Mouse (Mus musculus) embryo, embryonic 10 days (tissue): ENCODE results near the gene Kdm1b.

Source experiments
- DNase-seq: peaks from one replicate; pipeline ENCODE4 v3.0.0-alpha.2; 2015; ENCODE audit warnings: low spot score

The Kdm1b gene

DNA sequence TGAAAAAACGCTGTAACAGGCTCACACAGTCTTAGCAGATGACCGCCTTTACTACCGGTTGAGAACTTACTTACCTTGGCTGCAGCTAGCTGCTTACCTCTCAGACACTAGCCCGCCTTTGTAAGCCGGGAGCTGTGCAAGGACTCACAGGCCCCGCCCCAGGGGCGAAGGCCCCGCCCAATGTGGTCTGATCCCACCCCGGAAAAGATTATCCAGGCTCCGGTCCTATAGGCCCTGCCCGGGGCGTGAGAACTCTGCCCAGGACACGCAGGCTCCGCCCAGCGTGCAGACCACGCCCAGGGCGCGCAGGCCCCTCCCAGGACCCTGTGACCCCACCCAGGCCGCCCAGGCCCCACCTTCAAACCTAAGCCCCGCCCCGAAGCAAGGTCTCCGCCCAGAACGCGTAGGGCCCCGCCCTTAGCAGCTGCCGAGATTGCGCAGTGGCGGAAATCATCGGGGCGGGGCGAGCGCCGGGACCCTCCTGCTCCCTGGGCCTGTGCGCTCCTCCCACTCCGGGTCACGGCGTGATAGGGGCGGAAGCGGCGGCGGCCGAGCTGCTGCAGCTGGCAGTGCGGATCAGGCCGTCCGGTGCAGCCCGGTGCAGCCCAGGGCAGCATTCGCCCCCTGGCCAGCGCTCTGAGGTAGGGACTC is at the start of gene Kdm1b:
Gene Kdm1b, plus strand, starts transcription at position 470 of the 651 bp plus-strand sequence.
- peak; percentile 96 for DNase-seq

DNA sequence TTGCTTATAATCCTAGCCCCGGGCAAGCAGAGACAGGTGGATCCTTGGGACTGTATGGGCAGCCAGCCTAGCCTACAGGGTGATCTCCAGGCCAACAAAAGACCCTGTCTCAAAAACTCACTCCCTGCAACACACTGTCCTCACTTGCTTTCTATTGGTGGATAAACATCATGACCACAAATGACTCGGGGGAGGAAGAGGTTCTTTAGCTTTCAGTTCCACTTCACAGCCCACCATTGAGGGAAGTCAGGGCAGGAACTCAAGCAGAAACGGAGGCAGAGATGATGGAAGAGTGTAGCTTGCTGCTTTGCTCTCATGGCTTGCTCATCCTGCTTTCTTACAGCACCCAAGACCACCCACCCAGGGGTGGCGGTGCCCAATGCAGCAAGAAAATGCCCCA is 45.9 kb upstream of the Kdm1b start:
- no peak for DNase-seq

DNA sequence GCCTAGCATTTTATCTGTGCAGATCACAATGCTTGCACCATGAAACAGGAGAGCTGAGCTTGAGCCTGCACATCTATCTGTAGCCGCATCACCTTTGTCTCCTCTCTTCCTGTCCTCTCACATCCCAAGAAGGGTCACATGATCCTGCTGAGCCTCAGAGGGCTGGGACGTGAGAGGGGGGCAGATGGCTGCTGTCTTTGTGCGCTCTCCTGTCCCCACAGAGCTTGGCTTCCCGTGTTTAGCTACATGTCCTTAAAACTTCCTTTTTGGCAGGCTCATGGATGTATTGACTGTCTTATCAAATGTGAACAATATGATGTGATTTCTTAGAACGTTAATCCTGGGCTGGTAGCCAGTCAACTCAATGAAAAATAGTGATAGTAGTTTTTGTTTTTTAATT is 43.8 kb upstream of the Kdm1b start:
- DNase-seq: no peak

DNA sequence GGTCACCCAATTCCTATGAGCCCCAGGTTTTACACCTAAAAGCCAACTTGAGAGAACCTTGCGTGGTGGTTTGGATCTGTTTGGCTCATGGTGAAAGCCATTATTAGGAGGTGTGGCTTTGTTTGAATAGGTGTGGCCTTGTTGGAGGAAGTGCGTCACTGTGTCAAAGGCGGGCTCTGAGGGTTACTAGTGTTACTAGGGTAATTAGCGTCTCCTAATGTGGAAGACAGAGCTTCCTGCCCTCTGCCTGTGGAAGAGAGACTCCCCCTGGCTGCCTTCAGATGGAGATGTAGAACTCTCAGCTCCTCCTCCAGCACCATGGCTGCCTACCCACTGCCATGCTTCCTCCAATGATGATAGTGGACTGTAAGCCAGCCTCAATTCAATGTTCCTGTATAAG is 41.7 kb upstream of the Kdm1b start:
- no peak for DNase-seq

DNA sequence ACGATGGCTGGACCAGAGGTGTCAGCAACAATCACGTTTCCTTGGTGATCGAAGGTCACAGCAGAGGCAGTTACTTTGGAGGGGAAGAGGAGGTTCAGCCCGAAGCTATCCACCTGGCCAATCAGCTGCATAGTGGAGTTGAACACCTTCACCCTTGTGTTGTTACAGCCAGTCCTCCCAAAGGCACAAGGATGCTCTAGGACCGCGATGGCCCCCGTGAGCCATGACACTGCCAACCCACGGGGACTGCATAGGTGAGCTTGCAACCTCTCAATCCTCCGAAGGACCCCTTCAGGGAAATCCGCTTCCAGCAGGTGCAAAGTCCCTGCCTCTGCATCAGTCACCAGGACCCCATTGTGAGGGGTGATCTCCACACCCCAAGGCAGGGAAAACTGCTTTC is 29.6 kb upstream of the Kdm1b start:
- no peak for DNase-seq

DNA sequence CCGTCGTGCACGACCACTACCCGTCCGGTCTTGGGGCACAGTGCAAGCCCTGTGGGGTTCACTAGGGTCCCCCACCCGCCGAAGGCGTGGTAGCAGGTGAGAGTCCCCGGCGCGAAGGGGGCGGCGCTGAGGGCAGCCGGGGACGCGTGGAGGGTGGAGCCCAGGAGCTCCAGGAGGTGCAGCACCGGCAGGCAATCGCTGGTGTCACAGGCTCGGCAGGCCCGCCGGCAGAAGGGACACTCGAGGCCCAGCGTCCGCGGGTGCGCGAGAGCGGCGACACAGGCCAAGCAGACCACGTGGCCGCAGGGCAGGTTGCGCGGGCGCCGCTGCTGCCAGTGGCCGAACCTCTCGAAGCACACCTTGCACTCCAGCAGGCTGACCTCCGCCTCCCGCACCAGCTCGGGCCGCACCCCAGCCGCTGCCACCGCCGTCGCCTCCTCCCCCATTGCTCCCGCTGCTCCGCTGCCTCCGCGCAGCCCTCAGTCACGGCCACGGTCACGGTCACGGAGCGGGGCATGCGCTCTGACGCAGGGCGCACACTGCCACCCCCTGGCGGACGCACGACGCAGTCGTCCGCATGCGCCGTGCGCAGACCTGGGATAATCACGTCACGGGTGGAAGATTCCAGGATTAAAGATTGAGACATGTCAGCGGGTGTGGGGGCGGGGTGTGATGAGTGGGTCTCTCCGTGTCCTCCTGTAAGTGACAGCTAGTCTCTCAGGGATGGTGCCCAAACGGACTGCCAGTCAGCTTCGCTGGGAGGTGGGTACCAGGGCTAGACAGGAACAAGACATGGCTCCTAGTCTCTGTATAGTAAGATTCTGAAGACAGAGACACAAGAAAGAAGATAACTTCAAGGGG is 28.7 kb upstream of the Kdm1b start, which contains the start of gene Nhlrc1:
Gene Nhlrc1, minus strand, starts transcription at position 517 of the 861 bp plus-strand sequence.
- DNase-seq: peak; percentile 84

DNA sequence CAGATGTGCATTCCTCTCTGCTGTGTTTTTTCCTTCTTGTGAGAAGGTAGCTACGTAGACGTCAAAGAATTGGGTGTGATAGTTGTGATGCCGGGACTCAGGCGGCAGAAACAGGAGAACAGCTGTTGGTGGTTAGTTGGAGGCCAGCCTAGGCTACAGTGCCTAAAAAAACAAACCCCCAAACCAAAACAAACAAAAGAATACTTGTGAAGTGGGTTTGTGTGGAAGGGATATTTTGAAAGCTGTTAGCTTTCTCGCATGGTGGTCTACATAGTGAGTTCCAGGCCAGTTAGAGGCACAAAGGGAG is 28.2 kb upstream of the Kdm1b start:
- DNase-seq: no peak

DNA sequence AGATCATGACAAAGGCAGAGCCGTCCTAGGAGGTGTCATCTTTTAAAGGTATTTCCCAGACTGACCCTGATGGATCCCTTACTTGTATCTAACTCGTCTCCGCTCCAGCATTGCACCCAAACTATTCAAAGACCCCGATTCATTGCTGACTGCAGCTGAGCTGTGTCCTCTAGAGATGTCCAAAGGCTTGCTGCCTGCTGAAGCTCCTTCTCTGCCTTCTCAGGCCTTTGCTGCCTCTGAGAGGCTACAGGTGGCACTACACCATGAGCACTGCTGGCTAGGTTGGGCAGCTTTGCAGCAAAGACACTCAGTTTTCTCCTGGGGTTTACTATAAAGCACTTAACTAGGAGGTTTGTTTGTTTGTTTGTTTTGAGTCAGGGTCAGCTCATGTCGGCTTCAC is 26.0 kb upstream of the Kdm1b start:
- peak; percentile 76 for DNase-seq

DNA sequence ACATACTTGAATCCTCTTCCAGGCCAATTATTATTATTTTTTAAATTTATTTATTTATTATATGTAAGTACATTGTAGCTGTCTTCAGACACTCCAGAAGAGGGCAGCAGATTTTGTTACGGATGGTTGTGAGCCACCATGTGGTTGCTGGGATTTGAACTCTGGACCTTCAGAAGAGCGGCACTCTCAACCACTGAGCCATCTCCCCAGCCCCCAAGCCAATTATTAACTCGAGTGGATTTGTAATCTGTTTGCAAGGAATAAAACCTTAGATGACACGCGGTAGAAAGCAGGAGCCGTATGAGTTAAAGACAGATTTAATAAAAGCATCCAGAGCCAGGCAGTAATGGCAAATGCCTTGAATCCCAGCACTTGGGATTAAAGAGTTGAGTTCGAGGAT is 23.5 kb upstream of the Kdm1b start:
- DNase-seq: no peak

DNA sequence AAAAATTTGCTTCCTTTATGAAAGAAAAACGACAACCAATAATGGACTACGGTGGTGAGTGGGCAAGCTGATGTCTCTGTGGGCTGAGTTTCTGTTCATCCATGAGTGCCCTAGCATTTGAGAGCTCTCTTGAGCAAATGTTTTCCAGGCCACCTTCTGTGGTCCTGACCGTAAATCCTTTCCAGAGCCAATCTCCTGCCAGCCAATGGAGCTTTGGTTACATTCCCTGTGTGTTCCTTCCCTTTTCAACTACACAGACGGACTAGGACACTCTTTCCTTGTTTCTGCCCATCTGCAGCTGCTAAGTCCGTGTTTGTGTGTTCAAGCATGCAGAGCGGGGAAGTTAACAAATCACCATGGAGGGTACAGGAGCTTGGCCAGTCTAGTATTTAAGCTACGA is 22.5 kb upstream of the Kdm1b start:
- no peak for DNase-seq

DNA sequence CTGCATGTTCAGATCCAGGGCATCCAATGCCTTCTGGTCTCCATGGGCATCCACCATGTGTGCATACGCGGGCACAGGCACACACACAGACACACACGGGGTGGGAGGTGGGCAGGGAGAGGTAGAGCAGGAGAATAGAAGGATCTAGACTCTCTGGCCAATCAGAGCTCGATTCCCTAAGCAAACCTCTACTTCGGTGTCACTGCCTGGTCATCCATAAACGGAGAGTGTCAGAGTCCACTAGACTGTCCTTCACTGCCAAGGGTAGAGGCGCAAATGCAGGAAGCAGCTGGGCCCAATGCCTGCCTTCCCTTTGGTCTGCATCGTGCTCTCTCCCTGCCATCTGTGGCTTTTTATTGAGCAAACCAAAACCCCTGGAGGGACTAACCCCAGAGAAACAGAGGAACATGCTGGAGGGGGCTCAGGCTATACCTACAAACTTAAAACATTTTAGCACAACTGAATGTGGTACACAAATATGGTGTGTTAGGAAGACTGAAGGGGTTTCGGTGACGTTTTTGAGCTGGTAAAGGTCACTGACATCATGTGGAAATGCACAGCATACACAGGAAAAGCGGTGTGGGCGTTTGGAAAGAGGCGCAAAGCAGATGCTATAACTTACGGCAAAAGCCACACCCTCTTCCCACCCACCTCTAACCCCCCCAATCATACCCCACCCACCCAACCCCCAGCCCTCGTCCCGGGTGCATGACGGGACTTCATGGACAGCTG is 12.8 kb upstream of the Kdm1b start:
- DNase-seq: no peak

DNA sequence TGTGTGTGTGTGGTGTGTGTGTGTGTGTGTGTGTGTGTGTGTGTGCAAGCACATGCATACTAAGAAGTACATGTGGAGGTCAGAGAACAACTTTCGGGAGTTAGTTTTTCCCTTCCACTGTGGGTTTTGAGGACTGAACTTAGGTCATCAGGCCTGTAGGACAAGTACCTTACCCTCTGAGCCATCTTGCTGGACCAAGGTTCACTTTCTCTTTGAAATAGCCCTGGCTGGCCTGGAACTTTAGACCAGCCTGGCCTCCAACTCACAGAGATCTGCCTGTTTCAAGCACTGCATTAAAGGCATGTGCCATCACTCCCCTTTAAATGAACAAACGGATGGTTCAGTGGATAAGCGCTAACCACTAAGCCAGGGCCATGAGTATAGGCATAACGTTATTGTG is 9.7 kb upstream of the Kdm1b start:
- DNase-seq: no peak

DNA sequence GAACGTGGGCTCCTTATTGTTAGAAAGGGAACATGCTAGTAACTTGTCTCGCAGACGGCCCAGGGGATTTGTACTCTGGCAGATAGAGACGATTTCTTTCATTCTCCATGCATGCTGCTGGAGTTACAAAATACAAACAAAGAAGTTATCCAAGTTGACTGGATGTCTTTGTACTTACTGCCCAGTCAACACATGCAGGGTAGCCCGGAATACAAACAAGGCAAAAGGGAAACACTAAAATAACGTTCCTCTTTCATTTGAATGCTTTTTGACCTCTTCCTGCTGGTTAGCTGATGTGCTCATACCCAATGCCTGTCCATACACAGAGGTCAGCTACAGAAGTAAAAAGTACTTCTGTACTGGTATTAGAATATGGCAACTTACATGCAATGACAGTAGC is 5.4 kb upstream of the Kdm1b start:
- no peak for DNase-seq

DNA sequence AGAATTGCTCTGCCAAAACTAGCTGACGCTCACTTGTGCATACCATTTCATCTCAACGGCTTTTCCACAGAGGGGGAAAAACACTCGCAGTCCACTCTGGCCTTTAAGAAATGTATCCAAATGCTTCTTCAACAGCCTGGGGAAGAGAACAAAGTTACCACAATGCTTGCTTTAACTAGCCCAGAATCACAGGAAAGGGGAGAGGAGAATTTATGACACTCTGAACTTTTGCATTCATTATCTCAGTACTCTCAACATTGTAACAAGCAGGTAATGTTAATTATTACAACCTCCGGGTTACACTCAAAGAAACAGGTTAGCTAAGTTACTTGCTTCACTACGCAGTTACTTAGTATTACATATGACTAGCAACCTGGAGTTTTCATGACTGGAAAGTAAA is 3.2 kb upstream of the Kdm1b start:
- no peak for DNase-seq

DNA sequence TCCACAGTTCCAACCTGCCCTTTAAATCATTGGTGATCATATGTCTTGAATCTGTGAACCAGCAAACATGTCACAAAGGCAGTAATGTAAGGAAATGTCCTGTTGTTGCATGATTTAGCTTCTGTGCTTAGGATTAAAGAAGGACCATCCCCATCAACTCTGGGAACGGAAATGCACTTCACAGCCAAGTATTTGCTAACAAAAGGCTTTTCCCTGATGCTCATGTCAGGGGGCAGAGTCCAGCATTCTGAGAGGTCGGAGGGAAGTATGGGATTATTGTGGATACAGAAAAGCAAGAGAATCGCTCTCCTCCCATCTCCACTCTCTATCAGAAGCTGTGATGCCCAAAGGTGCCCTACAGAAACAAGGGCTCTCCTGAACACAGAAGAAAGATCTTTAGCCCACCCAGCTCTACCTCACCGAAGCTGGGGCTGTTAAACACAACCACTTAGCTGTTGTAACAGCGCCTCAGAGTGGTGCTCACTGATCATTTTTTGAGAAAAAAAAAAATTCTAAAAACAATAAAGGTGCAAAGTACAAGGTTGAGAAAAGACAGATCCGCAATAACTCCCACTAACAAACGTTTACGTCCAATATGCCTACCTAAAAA is 1.2 kb upstream of the Kdm1b start:
- DNase-seq: no peak

DNA sequence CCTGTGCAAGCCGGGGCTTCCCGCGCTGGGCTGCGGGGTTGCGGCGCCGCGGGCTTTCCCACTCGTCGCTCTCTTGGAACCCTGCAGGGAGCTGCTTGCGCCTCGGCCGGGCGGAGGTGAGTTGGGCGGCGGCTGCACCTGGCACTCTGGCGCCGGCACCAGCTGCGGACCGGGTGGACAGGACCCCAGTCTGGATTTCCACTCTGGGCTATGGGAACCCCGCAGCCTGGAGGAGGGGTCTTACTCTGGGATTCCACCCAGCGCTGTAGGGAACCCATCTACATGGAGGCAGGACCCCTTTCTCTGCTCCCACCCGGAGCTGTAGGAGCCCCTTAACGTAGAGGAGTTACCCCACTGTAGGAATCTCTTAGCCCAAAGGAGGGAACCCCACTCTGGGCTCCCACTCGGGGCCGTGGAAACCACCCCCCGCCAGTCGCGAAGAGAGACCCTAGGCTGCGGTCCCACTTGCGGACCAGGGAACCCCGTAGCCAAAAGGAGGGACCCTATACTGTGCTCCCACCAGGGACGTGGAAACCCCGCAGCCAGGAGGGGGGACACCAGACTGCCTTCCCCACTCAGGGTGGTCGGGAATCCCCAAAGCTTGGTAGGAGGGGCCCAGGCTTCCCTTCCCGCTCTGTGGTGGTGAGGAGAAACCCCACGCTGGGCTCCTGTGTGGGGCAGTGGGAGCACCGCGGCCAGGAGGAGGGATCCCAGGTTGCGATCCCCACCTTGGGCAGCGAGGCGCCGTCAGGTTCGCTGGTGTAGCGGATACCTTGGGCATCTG is 726 bp downstream of the Kdm1b start:
- DNase-seq: peak; percentile 32

DNA sequence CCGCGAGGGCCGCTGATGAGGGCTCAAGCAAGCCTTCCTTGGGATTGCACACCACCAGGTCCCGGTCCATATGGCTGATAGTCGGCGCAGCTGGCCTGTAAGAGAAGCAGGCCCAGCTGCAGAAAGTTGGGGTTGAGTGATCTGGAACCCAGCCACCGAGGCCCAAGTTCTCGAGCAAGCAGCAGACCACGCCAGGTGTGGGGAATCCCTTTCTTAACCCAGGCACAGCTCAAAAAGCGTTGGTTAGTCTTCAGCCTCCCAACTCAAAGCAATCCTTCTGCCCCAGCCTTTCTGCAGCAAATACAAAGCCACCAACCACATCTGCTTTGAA is 1.3 kb downstream of the Kdm1b start, which contains the start of gene Tpmt:
Gene Tpmt, minus strand, starts transcription at position 121 of the 331 bp plus-strand sequence.
- DNase-seq: peak; percentile 20

DNA sequence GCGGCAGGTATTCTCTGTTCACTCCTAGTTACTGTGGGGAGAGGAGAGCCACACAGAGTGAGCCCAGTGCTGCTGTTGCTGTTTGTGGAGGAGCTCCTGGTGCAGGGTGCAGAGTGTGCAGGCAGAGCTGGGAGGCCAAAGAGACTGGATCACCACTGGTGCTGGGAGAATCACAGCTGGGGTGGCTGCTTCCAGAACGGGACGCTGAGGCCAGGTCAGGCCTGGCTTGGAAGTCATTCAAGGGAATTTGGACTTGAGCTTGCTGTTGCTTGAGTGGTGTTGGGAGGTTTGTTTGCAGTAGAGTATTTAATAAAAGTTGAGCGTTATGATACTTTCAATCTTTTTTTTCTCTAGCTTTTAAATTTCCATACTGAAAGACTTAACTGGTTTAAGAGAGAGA is 4.7 kb downstream of the Kdm1b start:
- no peak for DNase-seq

DNA sequence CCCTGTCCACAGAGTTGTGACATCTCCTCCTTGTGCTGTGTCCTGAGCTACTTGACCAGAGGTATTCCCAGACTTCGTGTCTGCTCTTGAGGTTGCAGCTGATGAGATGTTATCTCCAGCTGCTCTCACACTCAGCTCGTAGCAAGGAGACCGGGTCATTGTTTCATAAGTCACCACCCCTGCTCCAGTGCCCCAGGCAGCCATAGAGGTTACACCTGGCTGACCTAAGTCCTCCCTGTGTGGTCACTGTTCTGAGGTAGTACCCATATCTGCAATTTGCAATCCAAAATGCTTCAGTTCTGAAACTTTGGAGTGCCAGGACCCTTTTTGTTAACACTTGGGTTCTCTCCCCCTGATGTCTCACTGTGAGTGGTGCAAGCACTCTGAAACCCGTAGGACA is 6.7 kb downstream of the Kdm1b start:
- no peak for DNase-seq

DNA sequence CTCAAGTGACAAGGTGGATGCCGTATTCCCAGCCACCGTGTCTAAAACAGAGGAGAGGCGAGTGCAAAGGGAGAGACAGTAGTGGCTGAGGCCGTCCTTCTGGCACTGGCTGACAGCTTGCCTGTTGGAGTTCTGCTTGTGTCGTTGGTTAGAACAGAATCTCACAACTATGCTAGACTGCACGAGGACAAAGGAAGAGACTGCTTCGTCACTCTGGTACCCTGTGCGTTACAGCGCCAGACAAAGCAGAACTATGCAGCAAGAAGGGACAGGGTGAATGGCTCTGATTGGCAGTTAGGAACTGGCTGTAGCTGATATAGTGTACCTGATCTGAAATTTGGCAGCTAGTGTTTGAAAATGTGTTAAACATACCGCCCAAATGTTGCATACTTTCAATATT is 10.7 kb downstream of the Kdm1b start:
- peak; percentile 48 for DNase-seq

DNA sequence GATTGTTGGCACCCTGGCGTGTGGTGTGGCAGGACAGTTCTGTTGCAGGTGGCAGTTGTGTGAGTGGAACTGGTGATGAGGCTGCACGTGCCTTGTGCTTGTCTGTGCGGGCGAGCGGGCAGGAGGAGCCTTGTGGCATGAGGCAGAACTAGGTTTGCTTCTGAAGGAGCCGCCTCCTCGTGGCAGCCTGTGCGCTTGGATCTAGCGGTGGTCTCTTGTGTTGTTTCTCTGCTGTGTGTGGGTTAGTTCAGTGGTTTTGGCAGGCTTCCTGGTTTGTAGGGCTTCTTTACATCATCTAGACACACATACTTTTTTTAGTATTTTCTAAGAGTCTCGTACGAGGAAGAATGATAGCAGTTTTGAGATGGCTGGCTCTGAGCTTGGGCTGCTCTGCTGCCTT is 12.8 kb downstream of the Kdm1b start:
- DNase-seq: no peak

DNA sequence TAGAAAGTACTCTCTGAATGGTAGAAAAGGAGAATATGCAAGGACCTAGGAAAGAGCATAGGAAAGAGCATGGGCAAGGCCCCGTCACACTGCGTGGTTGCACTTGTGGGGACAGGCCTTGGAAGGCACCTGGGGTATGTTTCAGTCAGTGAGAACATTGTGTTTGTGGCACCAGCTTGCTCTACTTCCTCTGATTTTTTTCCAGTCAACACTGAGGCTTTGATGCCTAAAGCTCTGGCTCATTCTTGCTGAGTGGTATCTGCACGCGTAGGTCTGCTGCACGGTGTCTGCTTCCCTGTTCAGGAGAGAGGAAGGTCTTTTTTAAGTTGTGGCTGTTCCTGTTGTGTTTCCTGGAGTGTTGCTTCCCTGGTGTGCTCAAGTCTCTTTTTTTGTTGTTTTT is 13.5 kb downstream of the Kdm1b start:
- DNase-seq: no peak
